Mouse (Mus musculus) effector memory CD4-positive, alpha-beta T cell, adult 5 months (primary cell): ENCODE results near the gene Gm17416. TPM values are rescaled to one million over a fixed set of nuclear protein-coding genes. Genes with fewer than 3 reads are reported as not detected.

Source experiments
- polyA plus RNA-seq: library from polyadenylated mRNA; unstranded; fragments of 100-300 nt; shearing (Covaris generic); gene quantifications from one replicate; pipeline ENCODE4 v1.2.1, GENCODE M21; 2017

The Gm17416 gene
- not detected for polyA plus RNA-seq

DNA sequence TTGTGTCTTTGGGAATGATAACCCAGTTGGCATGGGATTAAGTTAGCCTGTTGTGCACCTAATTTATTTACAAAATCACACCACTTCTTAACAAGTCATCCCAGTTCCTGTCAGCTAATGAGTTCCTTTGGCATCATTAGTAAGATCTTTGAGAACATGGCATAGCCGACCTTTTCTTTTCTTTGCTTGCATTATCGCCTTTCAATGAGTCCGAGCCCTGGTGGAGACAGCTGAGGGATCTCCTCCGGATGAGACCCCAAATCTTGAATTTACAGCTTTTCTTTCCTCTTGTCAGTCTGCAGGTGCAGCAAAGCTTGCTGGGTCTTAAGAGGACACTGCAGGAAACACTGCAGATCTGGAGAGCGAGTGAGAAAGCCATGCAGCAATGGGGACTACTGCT is at the start of gene Gm17416:
TSS of gene Gm17416 (plus strand) at position 301 of the 400 bp plus-strand sequence.

GRCm38 (mm10) chr2:152539944-152540710 is 29.0 kb upstream of the Gm17416 start, which contains the start of gene Defb29:
TSS of gene Defb29 (minus strand) at chr2:152540098.

DNA sequence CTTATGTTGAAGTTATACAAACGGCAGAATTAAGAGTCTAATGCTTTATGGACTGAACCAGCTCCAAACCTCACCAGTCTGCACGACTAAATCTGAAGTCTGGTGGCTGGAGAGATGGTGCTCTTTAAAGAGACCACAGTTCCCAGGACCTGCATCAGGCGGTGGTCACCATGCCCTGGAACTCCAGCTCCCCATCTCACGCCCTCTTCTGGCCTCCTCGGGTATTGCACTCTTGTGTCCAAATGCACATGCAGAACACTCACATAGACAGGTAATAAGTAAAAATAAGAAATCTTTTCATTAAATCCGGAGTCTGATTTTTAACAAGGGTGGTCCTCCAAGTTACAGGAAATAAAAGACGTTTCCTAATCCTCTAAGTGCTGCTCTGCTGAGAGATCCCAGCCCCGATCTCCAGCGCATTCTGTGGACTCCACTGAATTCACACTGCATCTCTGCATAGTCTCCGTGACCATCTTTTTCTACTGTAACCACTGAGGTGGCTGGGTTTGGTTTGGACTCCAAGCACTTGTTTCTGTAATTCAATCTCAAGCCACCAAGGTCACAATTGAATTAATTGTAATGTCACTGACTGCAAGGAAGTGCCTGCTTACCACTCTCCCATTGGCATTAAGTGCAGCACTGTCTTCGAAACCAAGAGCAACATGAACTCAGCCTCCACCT is 3.1 kb downstream of the Gm17416 start, which contains the start of gene Defb21:
TSS of gene Defb21 (plus strand) at position 631 of the 681 bp plus-strand sequence.

DNA sequence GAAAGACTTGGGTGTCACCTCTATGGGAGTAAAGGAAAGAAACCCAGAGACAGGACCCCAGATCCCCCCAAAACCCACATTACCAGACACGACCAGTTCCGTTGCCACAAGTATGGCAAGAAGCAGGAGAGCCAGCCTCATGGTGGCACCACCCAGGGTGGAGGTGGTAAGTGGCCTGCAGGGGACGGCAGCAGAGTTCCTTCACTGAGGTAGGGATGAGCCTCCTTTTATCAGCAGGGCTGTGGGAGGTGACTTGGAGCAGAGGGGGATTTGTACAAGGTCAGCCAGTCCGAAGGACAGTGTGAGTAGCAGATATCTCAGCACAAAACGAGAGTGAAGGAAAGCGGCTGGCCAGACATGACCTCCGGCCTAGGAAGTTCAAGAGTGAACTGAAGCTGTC is 11.0 kb downstream of the Gm17416 start, which contains the start of gene Defb19:
TSS of gene Defb19 (minus strand) at position 206 of the 400 bp plus-strand sequence.

GRCm38 (mm10) chr2:152599299-152599698 is 30.2 kb downstream of the Gm17416 start, which contains the start of gene Defb45:
TSS of gene Defb45 (minus strand) at chr2:152599399.

DNA sequence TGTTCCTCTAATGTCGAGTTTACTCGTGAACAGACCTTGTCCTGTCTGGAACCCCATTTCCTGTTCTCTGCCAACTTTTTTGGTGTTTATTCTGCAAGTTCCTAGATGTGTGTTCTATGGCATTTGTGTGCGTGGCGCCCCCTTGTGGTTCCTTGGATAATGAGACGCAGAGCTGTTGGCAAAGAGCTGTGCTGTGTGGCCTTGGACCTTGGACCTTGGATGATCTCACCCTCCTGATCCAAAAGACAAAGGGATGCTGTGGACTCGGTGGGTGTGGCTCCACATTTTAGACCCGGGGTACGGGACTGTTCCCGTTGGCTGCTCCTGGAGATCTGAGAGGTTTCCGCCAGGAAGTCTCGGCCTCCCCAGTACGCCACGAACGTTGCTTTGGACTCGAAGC is 34.9 kb downstream of the Gm17416 start, which contains the start of gene Defb36:
TSS of gene Defb36 (plus strand) at position 271 of the 400 bp plus-strand sequence.

Other genes with a start within 250 kb of the Gm17416 start
- 247 TPM for gene Rbck1, start 236.7 kb upstream of the Gm17416 start, polyA plus RNA-seq
- gene Trib3, start 225.3 kb upstream of the Gm17416 start, polyA plus RNA-seq, result 4.6 TPM
- not detected for gene Nrsn2, start 192.7 kb upstream of the Gm17416 start, polyA plus RNA-seq
- 0.20 TPM for gene Sox12, start 171.3 kb upstream of the Gm17416 start, polyA plus RNA-seq
- gene Zcchc3, start 154.3 kb upstream of the Gm17416 start, polyA plus RNA-seq, result 0.67 TPM
- gene 6820408C15Rik, start 153.8 kb upstream of the Gm17416 start, polyA plus RNA-seq, result not detected
- gene Defb23, start 104.7 kb upstream of the Gm17416 start, polyA plus RNA-seq, result not detected
- gene Defb20, start 92.3 kb upstream of the Gm17416 start, polyA plus RNA-seq, result not detected
- not detected for gene Defb22, start 79.2 kb upstream of the Gm17416 start, polyA plus RNA-seq
- not detected for gene Defb26, start 57.6 kb upstream of the Gm17416 start, polyA plus RNA-seq
- gene Defb28, start 51.1 kb upstream of the Gm17416 start, polyA plus RNA-seq, result not detected
- not detected for gene Defb29, start 29.2 kb upstream of the Gm17416 start, polyA plus RNA-seq
- not detected for gene Defb21, start 3.4 kb downstream of the Gm17416 start, polyA plus RNA-seq
- gene Defb19, start 11.0 kb downstream of the Gm17416 start, polyA plus RNA-seq, result not detected
- not detected for gene Defb45, start 30.1 kb downstream of the Gm17416 start, polyA plus RNA-seq
- gene Defb36, start 35.0 kb downstream of the Gm17416 start, polyA plus RNA-seq, result not detected
- gene Defb25, start 53.7 kb downstream of the Gm17416 start, polyA plus RNA-seq, result not detected
- not detected for gene Rem1, start 57.6 kb downstream of the Gm17416 start, polyA plus RNA-seq
- 169 TPM for gene H13, start 100.1 kb downstream of the Gm17416 start, polyA plus RNA-seq
- gene Mcts2, start 117.7 kb downstream of the Gm17416 start, polyA plus RNA-seq, result 4.3 TPM
- gene Id1, start 166.9 kb downstream of the Gm17416 start, polyA plus RNA-seq, result 1.1 TPM
- gene Cox4i2, start 184.8 kb downstream of the Gm17416 start, polyA plus RNA-seq, result not detected